Mouse (Mus musculus) spleen, postnatal 14 days (tissue): Measurements from ENCODE around the gene Maea.
A peak's percentile ranks its signal among the peaks of the same experiment; 100 is the strongest.

Experiments used
- DNase-seq, 2 experiments: peaks; one replicate each; pipeline ENCODE4 v3.0.0; 2021 to 2022; ENCODE audit warnings: low spot score in 2 of 2

Gene Maea

DNA sequence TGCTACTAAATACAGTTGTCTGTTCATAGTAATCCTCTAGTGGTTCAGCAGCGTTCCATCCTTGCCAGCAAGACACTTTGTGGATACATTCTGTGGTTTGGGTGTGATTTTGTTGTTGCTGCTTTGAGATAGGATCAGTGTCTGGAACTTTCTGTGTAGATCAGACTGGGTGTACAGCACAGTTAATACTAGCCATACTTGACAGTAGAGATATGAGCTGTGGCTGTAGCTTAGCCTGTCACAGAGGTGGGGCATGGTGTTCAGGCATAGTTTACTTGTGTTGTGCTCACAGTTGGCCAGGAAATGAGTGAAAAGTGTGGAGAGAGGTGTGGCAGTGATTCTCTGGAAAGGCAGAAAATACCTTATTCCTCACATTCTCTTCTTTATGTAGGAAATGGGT is 22.2 kb downstream of the Maea start:
- DNase-seq: no peak

DNA sequence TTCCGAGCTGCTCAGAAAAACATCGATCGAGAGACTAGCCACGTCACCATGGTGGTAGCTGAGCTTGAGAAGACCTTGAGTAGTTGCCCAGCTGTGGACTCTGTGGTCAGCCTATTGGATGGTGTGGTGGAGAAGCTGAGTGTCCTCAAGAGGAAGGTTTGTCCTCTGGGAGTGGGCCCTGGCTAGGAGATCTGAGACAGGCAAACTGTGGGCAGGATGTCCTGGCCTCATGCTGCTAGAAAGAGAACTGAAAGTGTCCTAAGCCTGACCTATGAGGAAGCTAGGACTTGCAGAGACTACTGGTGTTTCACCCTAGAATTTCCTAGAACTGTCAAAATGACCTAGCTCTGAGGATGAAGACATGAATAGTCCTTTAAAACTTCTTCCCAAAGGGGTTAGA is 23.2 kb downstream of the Maea start:
- DNase-seq: no peak

DNA sequence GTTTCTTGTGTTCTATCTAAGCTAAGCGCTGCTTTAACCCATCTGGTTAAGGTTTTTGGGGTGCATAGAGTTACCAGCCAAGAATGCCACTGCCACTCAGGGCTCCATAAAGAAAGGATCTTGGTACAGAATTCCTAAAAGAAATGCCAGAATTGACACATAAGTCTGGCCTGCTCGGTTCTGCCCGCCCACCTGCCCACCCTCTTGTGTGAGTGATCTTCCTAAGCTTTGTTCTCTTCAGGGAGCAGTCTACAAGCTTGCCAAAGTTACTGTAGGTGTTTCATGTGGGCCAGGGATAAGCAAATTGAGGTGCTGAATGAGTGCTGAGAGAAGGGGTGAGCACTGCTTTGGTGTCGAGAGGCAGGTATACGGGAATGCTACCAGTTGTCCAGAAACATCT is 28.0 kb downstream of the Maea start:
- no peak for DNase-seq

DNA sequence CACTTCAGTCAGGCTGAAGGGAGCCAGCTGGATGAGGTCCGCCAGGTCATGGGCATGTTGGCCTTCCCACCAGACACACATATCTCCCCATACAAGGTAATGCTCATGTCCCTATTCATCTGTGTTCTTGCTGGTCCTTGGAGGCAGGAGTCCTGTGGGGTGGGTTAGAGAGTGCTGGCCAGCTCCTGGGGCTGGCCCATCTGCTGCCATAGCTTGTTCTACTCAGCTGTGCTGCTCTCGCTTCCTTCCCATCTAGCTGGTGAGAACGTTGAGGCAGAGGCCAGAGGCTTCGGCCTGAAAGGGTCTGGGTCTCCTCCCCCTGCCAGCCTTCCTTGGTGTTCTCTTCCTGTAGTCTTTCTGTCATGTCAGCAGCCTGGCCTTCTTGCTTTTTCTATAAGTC is 33.3 kb downstream of the Maea start:
- no peak for DNase-seq

DNA sequence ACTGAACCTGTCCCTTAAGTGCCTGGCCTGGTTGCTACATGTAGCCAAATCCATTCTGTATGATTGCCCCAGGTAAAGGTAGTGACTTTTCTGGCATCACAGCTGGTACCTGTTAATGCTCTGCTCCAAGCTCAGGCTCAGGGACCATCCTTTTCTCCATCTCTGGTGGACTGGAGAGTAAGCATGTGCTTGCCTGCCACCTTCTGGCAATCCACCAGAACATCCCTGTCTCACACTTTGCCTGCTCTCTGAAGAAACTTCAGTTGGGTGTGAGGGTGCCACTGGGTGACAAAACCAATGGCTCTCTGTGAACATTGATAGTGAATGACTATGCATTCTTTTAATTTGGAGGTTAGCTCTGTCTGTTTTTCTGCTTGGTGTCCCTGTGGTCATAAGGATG is 35.8 kb downstream of the Maea start:
- peak in 1 of 2 experiments; percentile 14 for DNase-seq

DNA sequence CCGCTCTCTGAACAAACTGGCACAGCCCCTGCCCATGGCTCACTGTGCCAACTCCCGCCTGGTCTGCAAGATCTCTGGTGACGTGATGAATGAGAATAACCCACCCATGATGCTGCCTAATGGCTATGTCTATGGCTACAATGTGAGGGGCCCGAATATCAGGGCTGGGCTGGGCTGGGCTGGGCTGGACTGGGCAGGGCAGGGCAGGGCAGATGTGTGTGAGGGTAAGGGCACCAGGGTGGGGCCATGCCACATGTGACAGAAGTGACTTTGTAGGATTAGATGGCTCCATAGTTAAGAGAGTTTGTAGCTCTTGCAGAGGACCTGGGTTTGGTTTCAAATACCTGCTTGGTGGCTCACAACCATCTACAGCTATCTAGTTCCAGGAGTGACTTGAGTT is 36.4 kb downstream of the Maea start:
- no peak for DNase-seq

DNA sequence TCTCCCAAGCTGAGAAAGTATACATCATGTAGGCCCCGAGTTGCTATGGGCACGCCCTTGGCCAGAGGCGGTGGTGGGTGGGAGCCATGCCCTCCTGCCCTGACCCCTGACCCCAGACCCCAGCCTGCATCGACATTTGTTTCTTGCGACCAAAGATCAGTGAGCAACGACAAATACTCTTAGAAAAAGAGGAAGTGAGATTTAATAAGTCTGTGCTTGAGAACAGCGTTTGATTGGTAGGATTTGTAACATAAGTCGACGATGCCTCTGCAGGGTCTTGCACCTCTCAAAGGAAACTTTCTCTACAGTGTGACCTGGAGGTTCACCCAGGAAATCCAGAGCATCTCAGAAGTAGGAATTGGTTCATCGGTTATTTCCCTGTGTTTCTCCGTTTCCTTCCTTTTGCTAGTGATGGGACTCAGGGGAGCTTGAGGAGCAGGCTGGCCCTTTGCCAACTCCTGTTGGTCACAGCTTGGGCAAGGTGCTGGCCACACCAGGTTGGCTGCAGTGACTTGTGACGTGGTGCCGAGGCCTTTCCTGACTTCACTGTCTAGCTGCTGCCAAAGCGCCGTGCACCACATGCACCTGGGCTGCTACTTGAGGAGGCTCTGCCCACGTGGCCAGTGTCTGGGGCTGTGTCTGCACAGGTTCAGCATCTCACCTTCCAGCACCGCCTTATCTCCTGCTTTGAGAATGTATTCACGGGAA is 37.2 kb downstream of the Maea start:
- peak in 1 of 2 experiments; percentile 11 for DNase-seq

DNA sequence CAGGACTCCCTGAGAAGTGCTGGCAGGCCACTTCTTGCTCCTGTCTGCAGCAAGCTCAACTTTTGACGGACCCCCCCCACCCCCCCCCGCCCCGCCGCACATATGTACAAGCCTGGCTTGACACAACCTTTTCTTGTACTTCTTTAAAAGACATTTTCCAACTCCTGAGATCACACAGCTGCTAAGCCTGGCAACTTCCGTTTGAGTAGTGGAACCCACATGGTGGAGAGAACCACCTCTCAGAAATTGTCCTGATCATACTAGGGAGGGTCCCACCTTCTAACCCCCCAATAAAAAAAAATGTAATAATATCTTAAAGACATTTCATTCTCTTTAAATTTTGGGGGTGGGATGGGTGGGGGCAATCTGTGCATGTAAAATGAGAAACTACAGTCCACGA is 41.9 kb downstream of the Maea start:
- DNase-seq: no peak

DNA sequence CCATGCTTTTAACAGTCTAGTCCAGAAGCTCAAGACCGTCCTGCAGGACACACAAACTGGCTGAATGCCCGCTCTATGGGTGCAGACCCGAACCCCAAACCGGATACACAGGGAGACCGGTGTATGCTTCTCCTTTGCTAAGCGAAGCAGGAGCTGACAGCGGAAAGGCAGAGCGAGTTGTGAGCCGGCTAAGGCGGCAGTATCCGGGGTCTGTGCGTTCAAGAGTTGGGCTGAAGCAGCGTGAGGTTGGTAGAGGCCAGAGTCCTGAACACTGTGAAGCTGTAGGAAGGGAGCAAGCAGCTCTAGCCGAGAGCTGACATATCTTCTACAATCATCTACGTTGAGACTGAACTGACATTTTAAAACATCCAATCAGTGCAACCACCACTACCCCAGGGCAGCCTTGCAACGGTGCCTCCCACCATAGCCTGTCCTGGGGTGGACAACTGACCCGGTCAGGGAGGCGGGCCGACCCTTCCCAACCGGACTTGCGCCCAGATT is 42.5 kb downstream of the Maea start:
- DNase-seq: peak; percentile 22 to 23

DNA sequence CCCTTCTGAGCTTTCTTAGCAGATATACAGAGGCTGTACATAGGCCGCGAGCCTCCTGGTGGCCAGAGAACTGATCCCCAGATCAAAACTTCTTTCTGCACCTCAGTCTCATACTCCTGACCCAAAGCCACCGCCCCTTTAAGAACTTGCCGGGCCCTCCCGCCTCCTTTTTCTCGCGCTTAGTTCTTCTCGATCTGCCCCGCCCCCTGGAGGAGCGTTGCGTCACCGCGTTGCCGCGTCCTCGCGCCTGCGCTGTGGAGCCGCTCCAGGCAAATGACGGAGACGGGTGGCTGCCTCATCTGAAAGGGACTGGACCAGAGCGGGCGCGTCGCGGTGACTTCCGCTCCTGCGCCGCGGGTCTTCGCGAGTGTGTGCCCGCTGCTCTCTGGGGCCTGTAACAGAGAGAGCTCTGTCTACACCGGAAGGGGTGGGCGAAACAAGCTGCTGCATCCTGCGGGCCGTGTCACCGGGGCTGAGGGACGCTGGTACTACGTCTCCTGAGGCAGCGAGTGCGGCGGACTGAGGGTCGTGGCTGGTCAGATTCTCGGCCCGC is 43.1 kb downstream of the Maea start, which contains the start of gene Uvssa:
Uvssa (plus strand) TSS at position 248 of the 553 bp plus-strand sequence.
- DNase-seq: peak; percentile 99 to 100

DNA sequence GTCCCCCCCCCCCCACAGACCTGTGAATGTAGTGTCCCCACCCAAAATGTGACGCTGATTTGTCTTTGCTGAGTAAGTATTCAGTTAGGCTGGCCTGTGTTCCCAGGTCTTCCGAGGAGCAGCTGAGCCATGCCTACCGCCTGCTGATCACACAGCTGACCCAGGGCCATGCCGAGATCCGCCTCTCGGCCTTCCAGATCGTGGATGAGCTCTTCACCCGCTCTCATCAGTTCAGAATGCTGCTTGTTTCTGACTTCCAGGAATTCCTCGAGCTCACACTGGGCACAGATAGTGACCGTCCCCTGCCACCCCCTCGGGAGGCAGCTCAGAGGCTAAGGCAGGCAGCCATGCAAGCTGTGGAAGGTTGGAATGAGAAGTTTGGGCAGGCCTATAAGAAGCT is 52.2 kb downstream of the Maea start:
- no peak for DNase-seq

DNA sequence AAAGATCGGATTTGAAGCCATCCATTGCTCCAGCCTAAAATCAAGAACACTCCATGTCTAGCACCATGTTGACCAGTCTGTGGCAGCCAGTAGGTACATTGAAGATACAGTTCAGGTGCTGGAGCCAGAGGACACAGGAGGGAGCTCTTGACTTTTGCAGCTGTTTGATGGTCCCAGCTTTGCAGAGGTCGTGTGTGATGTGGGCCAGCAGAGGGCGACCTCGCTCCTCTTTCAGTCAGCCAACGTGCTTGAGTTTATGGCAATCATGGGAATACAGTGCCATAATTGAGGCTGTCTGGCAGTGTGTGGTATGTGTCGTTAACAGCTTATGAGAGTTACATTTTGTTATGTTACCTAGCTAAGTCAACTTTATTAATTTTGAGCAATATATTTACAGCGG is 58.5 kb downstream of the Maea start:
- DNase-seq: peak; percentile 44 to 61

DNA sequence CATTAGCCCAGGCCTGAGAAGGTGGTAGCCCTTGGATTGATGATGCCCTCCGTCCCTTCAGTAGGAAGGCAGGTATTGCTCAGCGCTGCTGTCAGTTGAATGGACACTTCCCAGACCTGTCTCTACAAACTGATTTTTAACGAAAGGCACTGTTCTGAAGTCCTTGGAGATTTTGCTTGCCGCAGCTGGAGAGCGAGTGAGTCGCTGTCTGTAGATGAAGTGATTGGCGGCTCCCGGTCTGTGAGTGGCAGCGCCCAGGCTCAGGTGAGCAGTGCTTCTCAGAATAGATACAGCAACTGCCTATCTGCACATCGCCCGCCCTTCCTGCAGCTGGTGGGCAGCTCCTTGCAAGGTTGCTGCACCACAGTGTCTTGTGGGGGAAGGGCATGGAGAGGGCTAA is 60.4 kb downstream of the Maea start:
- no peak for DNase-seq

DNA sequence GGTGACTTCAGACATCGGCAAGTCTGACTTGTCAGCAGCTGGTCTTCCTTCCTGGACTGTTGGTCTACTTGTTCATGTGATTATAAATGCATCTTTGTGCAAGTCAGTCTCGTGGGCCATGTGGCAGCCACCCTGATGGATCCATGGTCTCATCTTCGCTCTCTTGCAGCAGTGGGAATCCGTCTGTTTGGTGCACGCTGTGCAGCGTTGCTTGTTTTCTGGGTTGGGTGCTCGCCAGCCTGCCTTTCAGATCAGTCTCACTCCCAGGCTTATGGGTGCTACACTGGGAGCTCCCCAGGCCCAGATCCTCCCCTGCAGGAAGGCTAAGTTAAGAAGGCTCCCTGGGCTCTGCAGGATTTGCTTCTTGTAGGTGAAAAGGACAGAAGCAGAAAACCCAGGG is 61.5 kb downstream of the Maea start:
- DNase-seq: no peak

DNA sequence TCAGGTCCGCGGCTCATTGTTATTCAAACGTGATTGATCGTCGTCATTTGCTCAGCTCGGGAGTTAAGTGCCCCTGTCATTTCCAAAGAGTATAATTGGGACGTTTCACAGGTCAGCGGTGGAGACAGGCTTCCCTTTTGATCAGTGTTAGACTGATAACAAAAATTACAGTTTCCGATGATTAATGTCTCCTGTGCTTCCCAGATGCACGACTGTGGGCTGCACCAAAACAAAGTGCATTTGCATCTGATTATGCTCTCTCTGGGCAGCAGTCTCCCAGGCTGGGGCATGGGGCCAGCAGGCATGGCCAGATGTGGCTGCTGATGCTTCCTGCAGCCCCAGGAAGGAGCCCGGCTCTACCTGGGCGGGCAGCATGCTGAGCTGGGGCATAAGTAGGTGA is 65.5 kb downstream of the Maea start:
- no peak for DNase-seq

DNA sequence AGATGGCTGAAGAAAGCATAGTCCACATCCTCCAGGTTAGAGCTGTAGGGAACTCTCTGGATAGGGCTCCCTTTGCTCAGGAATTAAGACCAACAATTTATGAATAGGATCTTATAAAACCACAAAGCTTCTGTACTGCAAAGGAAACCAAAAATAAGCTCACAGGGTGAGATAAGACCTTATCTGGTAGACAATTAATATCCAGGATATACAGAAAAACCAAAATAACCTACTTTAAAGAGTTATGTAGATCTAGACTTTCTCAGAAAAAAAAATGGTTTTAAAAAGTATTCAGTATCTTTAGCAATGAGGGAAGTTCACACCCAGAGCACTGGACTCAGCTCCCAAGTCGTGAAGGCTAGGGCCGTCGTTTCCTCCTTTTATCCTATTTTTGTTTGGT is 85.0 kb downstream of the Maea start:
- no peak for DNase-seq
